Mouse (Mus musculus) kidney, adult 2 months (tissue): ENCODE measurements at regions not wholly inside any gene's neighbourhood (a gene's known extent, or its start where the extent isn't known, plus 50 kb on each side); places are given as distances from the start of the nearest gene placed in this dataset.

Source experiments
- CTCF ChIP-seq: fragments of 200-500 bp; conservative IDR thresholded peaks from 2 replicates; pipeline ENCODE4 v1.5.1; 2011; ENCODE audit warnings: low read depth, mild to moderate bottlenecking, control low read depth, low read length, moderate library complexity, mixed read lengths; ENCODE audit not compliant: insufficient read depth, insufficient read length
- POLR2A ChIP-seq: fragments of 200-500 bp; IDR thresholded peaks from one replicate; pipeline ENCODE4 v1.6.1; 2011; ENCODE audit warnings: low read depth, low read length, control low read depth

- TF ChIP-seq POLR2A = no peak
- TF ChIP-seq CTCF = no peak
Observed at GRCm38 (mm10) chr3:66759841-66760240, 221.3 kb upstream of the Rsrc1 start.
